Mouse (Mus musculus) MEL (cell line): Measurements from ENCODE around the gene Wnt6. TPM values are rescaled to one million over a fixed set of nuclear protein-coding genes. Genes with fewer than 3 reads are reported as not detected.
"Not testable (repeated sequence)": the region's sequence is repeated elsewhere in the genome, so short reads cannot be mapped to it uniquely, and the experiment has no call there.

Experiments used
- DNase-seq: peaks from one replicate; pipeline ENCODE4 v3.0.0; 2011; ENCODE audit warnings: low read depth, low spot score
- H3K27ac ChIP-seq: 2 replicates; pipeline ENCODE4 v1.5.1; 2012; ENCODE audit warnings: low read depth, mild to moderate bottlenecking, control low read depth, low read length, moderate library complexity; ENCODE audit not compliant: control insufficient read depth
- H3K27me3 ChIP-seq, 2 experiments: fragments of 150-350 bp in 1 of 2; sonication (generic) in 1 of 2; 2 replicates each; pipeline ENCODE4 v1.6.1; 2012; ENCODE audit warnings: low read length in 2 of 2, mild to moderate bottlenecking in 2 of 2, improper control_type of control experiment in 1 of 2, moderate library complexity in 1 of 2; ENCODE audit not compliant: insufficient read depth in 2 of 2, control insufficient read depth in 1 of 2
- H3K36me3 ChIP-seq, 2 experiments: 2 replicates each; pipeline ENCODE4 v1.6.1; 2012 to 2014; ENCODE audit warnings: low read length in 2 of 2, improper control_type of control experiment in 1 of 2, inconsistent platforms in 1 of 2, mild to moderate bottlenecking in 1 of 2; ENCODE audit not compliant: insufficient read depth in 2 of 2, control insufficient read depth in 1 of 2
- H3K4me1 ChIP-seq, 2 experiments: fragments of 150-350 bp in 1 of 2; sonication (generic) in 1 of 2; 2 replicates each; pipeline ENCODE4 v1.6.1; 2012; ENCODE audit warnings: low read length in 2 of 2, improper control_type of control experiment in 1 of 2, mild to moderate bottlenecking in 1 of 2; ENCODE audit not compliant: insufficient read depth in 2 of 2, control insufficient read depth in 1 of 2
- H3K4me3 ChIP-seq, 2 experiments: fragments of 150-350 bp in 1 of 2; sonication (generic) in 1 of 2; 2 replicates each; pipeline ENCODE4 v1.5.1; 2012; ENCODE audit warnings: low read depth in 2 of 2, low read length in 2 of 2, mild to moderate bottlenecking in 2 of 2, moderate library complexity in 2 of 2, control low read depth in 1 of 2, improper control_type of control experiment in 1 of 2; ENCODE audit not compliant: control insufficient read depth in 1 of 2, insufficient read depth in 1 of 2
- H3K79me2 ChIP-seq: 2 replicates; pipeline ENCODE4 v1.6.1; 2012; ENCODE audit warnings: mild to moderate bottlenecking, low read length, moderate library complexity; ENCODE audit not compliant: control insufficient read depth, poor library complexity, insufficient read depth
- H3K9ac ChIP-seq: 2 replicates; pipeline ENCODE4 v1.6.1; 2012; ENCODE audit warnings: low read depth, mild to moderate bottlenecking, control low read depth, low read length, moderate library complexity; ENCODE audit not compliant: control insufficient read depth, poor library complexity, severe bottlenecking
- H3K9me3 ChIP-seq: fragments of 150-350 bp; sonication (generic); replicated peaks from 2 replicates; pipeline ENCODE4 v1.6.1; 2012; ENCODE audit warnings: mild to moderate bottlenecking, low read length, improper control_type of control experiment, moderate library complexity; ENCODE audit not compliant: insufficient read depth
- BHLHE40 ChIP-seq: IDR thresholded peaks from 2 replicates; pipeline ENCODE4 v1.6.1; 2012; ENCODE audit warnings: low read depth, mild to moderate bottlenecking, inconsistent platforms, low read length, improper control_type of control experiment, borderline replicate concordance
- CTCF ChIP-seq, 3 experiments: IDR thresholded peaks in 2 of 3; conservative IDR thresholded peaks in 1 of 3; 2 replicates each; pipeline ENCODE4 v1.5.1; 2011 to 2012; ENCODE audit warnings: low read length in 3 of 3, low read depth in 2 of 3, mild to moderate bottlenecking in 2 of 3, improper control_type of control experiment in 1 of 3, inconsistent platforms in 1 of 3, mixed read lengths in 1 of 3, moderate library complexity in 1 of 3; ENCODE audit not compliant: control insufficient read depth in 1 of 3, insufficient read depth in 1 of 3, poor library complexity in 1 of 3, severe bottlenecking in 1 of 3
- GABPA ChIP-seq: IDR thresholded peaks from 2 replicates; pipeline ENCODE4 v1.6.1; 2012; ENCODE audit warnings: low read depth, mild to moderate bottlenecking, inconsistent platforms, low read length, improper control_type of control experiment, moderate library complexity
- GATA1 ChIP-seq: IDR thresholded peaks from 2 replicates; pipeline ENCODE4 v1.6.1; 2011; ENCODE audit warnings: low read depth, low read length, improper control_type of control experiment
- MAFK ChIP-seq: IDR thresholded peaks from 2 replicates; pipeline ENCODE4 v1.6.1; 2011; ENCODE audit warnings: low read depth, mild to moderate bottlenecking, low read length, improper control_type of control experiment, borderline replicate concordance
- MAZ ChIP-seq: IDR thresholded peaks from 2 replicates; pipeline ENCODE4 v1.6.1; 2012; ENCODE audit warnings: low read depth, mild to moderate bottlenecking, inconsistent platforms, low read length, improper control_type of control experiment
- MYC ChIP-seq: IDR thresholded peaks from 2 replicates; pipeline ENCODE4 v1.6.1; 2011; ENCODE audit warnings: low read depth, mild to moderate bottlenecking, low read length, improper control_type of control experiment, moderate library complexity
- POLR2A ChIP-seq, 2 experiments: IDR thresholded peaks; 2 replicates each; pipeline ENCODE4 v1.6.1; 2011 to 2012; ENCODE audit warnings: low read length in 2 of 2, mild to moderate bottlenecking in 2 of 2, control low read depth in 1 of 2, improper control_type of control experiment in 1 of 2, low read depth in 1 of 2, moderate library complexity in 1 of 2; ENCODE audit not compliant: control insufficient read depth in 1 of 2, insufficient read depth in 1 of 2, poor library complexity in 1 of 2
- POLR2AphosphoS2 ChIP-seq: IDR thresholded peaks from 2 replicates; pipeline ENCODE4 v1.6.1; 2011; ENCODE audit warnings: low read length, improper control_type of control experiment
- RCOR1 ChIP-seq: IDR thresholded peaks from 2 replicates; pipeline ENCODE4 v1.6.1; 2012; ENCODE audit warnings: low read depth, mild to moderate bottlenecking, inconsistent platforms, low read length, improper control_type of control experiment
- SIN3A ChIP-seq: IDR thresholded peaks from 2 replicates; pipeline ENCODE4 v1.6.1; 2012; ENCODE audit warnings: low read length, improper control_type of control experiment, inconsistent platforms
- TBP ChIP-seq: IDR thresholded peaks from 2 replicates; pipeline ENCODE4 v1.8.0; 2011; ENCODE audit warnings: low read depth, low read length, improper control_type of control experiment
- TCF12 ChIP-seq: IDR thresholded peaks from 2 replicates; pipeline ENCODE4 v1.6.1; 2014; ENCODE audit warnings: low read depth, mild to moderate bottlenecking, inconsistent platforms, low read length, improper control_type of control experiment, moderate library complexity
- UBTF ChIP-seq: IDR thresholded peaks from 2 replicates; pipeline ENCODE4 v1.6.1; 2012; ENCODE audit warnings: low read depth, mild to moderate bottlenecking, inconsistent platforms, low read length, improper control_type of control experiment, moderate library complexity, borderline replicate concordance; ENCODE audit not compliant: insufficient read depth
- ZKSCAN1 ChIP-seq: IDR thresholded peaks from 2 replicates; pipeline ENCODE4 v1.6.1; 2012; ENCODE audit warnings: low read depth, mild to moderate bottlenecking, inconsistent platforms, low read length, improper control_type of control experiment, moderate library complexity
- ZNF384 ChIP-seq: IDR thresholded peaks from 2 replicates; pipeline ENCODE4 v1.6.1; 2012; ENCODE audit warnings: low read depth, mild to moderate bottlenecking, inconsistent platforms, low read length, improper control_type of control experiment
- polyA plus RNA-seq, 2 experiments: library from polyadenylated mRNA; stranded (reverse) in 1 of 2; unstranded in 1 of 2; fragments of >175 nt in 1 of 2; fragments of >200 nt in 1 of 2; gene quantifications; 2 replicates each; pipeline versions ENCODE4 v1.2.1 to v1.2.4; 2012; ENCODE audit warnings: low replicate concordance in 2 of 2, low read depth in 1 of 2; ENCODE audit not compliant: insufficient read length in 2 of 2, insufficient read depth in 1 of 2, missing spikeins in 1 of 2
- total RNA-seq: library from RNA; depleted of rRNA; stranded (reverse); fragments of 300-350 nt; gene quantifications from 2 replicates; pipeline ENCODE4 v1.2.3, GENCODE M21; 2012

The Wnt6 gene
- total and polyA plus RNA-seq, 3 experiments, result not detected

DNA sequence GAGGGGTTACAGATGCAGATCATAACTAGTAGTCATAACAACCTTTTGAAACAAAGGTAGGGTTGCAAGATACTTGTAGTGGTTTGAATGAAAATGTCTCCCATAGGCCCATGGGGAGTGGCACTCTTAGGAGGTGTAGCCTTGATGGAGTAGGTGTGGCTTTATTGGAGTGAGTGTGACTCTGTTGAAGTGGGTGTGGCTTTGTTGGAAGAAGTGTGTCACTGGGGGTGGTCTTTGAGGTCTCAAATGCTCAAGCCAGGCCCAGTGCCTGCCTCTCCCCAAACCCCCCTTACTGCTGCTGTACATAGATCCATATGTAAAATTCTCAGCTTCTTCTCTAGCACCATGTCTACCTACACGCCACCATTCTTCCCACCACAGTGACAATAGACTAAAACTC is 46.8 kb downstream of the Wnt6 start:
- H3K36me3 ChIP-seq, result peaks cover 0 to 12% of the 10 kb centered on the region in 2 experiments; a peak in 2 of 4 replicates
- no peak for TF ChIP-seq MAZ
- TF ChIP-seq UBTF, result no peak
- TF ChIP-seq RCOR1, result no peak
- no peak for TF ChIP-seq SIN3A
- no peak for TF ChIP-seq GATA1
- no peak for TF ChIP-seq MAFK
- TF ChIP-seq TCF12, result no peak
- TF ChIP-seq POLR2A (IDR thresholded peaks at IDR 0.05; ENCODE audit: control insufficient read depth in 1 of 2, insufficient read depth in 1 of 2, low read depth in 1 of 2, low read length in 2 of 2, poor library complexity in 1 of 2), result no peak
- TF ChIP-seq POLR2AphosphoS2, result no peak
- TF ChIP-seq ZNF384, result no peak
- no peak for TF ChIP-seq TBP
- TF ChIP-seq ZKSCAN1, result no peak
- no peak for TF ChIP-seq GABPA
- TF ChIP-seq BHLHE40, result no peak
- TF ChIP-seq MYC, result no peak
- TF ChIP-seq, all 39 proteins: peak for 0
- peaks cover 0 to 7% of the 10 kb centered on the region in 2 experiments; a peak in 2 of 4 replicates for H3K4me1 ChIP-seq
- H3K27me3 ChIP-seq, result no peaks in the 10 kb centered on the region
- H3K79me2 ChIP-seq, result peaks cover 5% of the 10 kb centered on the region; the same call in 1 of the 2 replicates
- H3K9ac ChIP-seq, result no peak overlapping the region
- peak; percentile 24 for DNase-seq
- no peak overlapping the region for H3K4me3 ChIP-seq
- H3K9me3 ChIP-seq, result no peaks in the 10 kb centered on the region
- no peak overlapping the region for H3K27ac ChIP-seq

DNA sequence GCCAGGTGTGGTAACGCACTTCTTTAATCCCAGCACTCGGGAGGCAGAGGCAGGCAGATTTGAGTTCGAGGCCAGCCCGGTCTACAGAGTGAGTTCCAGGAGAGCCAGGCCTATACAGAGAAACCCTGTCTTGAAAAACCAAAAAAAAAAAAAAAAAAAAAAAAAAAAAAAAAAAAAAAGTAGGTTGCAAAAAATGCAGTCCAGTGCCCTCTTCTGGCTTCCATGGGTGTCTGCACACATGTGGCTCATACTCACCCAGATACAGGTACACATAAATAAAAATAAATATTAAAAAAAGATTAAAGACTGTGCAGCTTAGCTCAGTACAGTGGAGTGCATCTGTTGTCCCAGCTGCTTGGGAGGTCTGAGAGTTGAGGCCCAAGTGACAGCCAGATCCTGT is 51.9 kb downstream of the Wnt6 start:
- not testable (repeated sequence) for H3K9me3 ChIP-seq, H3K4me3 ChIP-seq, H3K79me2 ChIP-seq, H3K36me3 ChIP-seq
- TF ChIP-seq ZNF384 (peak; percentile 94), CTCF (IDR thresholded peaks at IDR 0.05 in 2 of 3, conservative IDR thresholded peaks at IDR 0.05 in 1 of 3; ENCODE audit: control insufficient read depth in 1 of 3, insufficient read depth in 1 of 3, low read depth in 2 of 3, low read length in 3 of 3, poor library complexity in 1 of 3, severe bottlenecking in 1 of 3) (peak in 1 of 3 experiments; percentile 16; a peak in 1 of 6 replicates)
- TF ChIP-seq, all 39 proteins: peak for 2; not testable (repeated sequence) for 37
- not testable (repeated sequence) for H3K4me1 ChIP-seq, H3K27ac ChIP-seq, H3K27me3 ChIP-seq, H3K9ac ChIP-seq
- peak; percentile 26 for DNase-seq
